Mouse (Mus musculus) NIH3T3 (cell line): ENCODE measurements at regions not wholly inside any gene's neighbourhood (a gene's known extent, or its start where the extent isn't known, plus 50 kb on each side); places are given as distances from the start of the nearest gene placed in this dataset.
A peak's percentile ranks its signal among the peaks of the same experiment; 100 is the strongest.

Experiments
- DNase-seq: peaks from one replicate; pipeline ENCODE4 v3.0.0-alpha.2; 2012; ENCODE audit warnings: low read depth

GRCm38 (mm10) chr16:86897967-86898710 is 455.8 kb upstream of the N6amt1 start:
- DNase-seq, result no peak

DNA sequence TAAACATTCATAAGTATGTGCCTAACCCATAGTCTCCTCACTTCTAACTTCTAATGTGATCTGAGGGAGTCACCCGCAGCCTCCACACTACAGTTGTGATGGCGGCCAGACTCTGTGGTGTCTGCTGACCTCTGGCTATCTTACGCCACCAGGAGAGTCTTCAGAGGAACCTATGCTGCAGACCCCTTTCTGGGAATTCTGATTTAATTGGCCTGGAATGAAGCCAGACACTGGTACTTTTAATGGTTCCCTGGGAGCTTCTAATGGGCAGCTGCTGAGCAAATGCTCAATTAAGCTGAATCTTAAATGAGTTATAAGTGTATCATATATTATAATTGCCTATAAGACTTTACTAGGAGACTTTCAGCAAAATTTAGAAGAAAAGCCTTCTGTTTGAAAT is 459.0 kb upstream of the N6amt1 start:
- DNase-seq, result no peak

- DNase-seq, result no peak
Measured at GRCm38 (mm10) chr16:86894333-86894732, 459.7 kb upstream of the N6amt1 start.

DNA sequence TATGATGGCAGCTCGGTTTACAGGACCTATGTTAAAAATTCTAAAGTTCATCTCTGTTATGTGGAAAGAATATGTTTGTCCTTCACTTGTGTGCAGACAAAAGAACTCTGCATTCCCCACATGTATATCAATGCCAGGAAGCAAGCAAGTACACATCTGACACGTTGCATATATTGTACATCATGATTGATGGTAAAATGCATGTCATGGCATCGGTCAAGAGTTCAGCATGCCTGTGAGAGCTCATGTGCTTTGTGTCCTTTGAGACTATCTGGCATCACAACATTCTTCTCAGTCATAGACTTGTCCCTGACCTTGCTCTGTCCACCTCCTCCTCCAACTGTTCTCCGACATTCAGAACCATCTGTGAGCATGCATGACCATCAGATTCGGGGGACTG is 465.6 kb upstream of the N6amt1 start:
- no peak for DNase-seq

GRCm38 (mm10) chr16:86887605-86888004 is 466.4 kb upstream of the N6amt1 start:
- DNase-seq, result peak; percentile 75

- no peak for DNase-seq
Measured at GRCm38 (mm10) chr16:86883862-86884261, 470.1 kb upstream of the N6amt1 start.

DNA sequence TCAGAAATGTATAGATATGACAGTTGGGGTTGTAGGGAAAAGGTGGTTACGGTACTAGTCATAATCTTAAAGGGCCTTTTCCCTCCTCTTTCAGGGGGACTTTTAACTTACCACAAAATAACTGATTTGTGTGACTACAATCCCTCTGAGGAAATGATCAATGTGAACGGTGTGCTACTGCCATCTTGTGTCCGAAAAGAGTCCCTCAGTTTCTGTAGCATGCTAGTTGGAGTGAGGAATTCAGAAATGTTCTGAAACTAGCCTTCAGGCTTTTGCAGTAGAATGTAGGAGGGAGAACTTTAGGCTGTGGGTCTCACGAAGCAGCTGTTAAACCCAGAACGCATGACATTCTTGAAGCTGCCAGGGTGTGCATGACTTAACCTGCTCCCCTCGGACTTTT is 471.5 kb upstream of the N6amt1 start:
- peak; percentile 94 for DNase-seq

GRCm38 (mm10) chr16:86881583-86881982 is 472.4 kb upstream of the N6amt1 start:
- DNase-seq, result peak; percentile 45

DNA sequence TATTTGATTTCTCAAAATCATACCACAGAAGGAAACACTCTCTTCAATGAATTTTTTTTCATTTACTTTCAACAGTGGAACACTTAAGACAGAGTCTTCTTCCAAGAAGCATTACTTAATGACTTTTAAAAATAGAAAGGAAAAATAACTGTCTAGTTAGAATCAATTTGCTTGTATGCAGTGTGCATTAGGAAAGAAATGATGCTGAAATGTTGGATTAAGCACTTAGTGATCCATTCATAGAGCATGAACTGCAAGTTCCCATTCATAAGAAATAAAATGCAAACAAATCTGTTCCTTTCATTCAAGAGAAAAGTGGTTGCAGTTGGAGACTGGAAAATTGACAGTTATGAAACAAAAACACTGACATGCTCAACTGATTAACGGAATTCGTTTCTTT is 493.2 kb upstream of the N6amt1 start:
- no peak for DNase-seq

GRCm38 (mm10) chr16:86855891-86856290 is 498.1 kb upstream of the N6amt1 start:
- DNase-seq, result no peak

DNA sequence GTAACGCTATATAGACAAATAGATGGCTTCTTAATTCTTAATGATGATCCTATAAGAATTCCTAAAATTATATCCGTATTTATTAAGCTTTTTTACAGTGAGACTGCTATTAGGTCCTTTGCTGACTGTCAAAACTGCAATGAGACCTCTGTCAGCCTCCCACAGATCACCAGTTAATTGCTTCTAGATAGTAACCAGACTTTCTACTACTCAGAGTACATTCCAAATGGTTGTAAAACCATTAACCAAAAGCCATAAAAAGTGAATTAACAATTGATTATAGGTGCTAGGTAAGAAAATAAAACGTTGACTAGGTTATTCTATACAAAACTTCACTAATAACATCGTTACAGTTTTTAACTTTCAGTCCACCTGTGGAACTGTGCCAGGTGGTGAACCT is 498.7 kb upstream of the N6amt1 start:
- no peak for DNase-seq

- peak; percentile 70 for DNase-seq
Measured at GRCm38 (mm10) chr16:86853398-86853797, 500.6 kb upstream of the N6amt1 start.

GRCm38 (mm10) chr16:86838457-86839337 is 515.3 kb upstream of the N6amt1 start:
- DNase-seq, result peak; percentile 94

DNA sequence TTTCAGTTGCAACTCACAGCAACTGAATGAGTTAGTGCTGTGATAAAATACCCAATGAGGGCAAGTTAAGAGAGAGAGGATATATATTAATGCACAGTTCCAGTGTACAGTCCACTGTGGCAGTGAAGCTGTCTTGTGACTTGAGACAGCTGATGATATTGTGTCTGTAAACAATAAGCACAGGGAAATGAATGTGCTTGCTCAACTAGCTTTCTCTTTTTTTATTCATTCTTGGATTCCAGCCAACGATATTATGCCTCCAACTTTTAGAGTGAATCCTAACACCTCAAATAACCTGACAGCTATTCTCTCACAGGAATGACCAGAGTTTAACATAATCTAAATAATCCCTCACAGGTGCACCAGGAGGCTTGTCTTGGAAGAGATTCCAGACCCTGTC is 526.3 kb upstream of the N6amt1 start:
- no peak for DNase-seq

DNA sequence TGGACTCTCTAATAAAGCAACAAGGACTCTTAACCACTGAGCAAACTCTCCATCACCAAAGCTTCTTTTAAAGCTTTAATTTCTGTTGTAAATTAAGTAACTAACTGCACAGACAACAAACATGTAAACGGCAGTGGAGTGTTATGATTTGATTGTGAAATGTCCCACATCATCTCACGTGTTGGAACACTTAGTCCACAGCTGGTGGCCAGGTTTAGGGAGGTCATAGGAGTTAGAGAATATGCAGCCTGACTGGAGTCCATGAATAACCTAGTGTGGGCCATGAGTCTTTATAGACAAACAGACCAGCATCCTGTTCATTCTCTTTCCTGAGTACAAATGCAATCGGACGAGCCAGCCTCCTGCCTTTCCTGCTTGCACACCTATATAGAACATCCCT is 527.3 kb upstream of the N6amt1 start:
- no peak for DNase-seq

- DNase-seq, result peak; percentile 44
Measured at GRCm38 (mm10) chr16:86823496-86823895, 530.5 kb upstream of the N6amt1 start.

DNA sequence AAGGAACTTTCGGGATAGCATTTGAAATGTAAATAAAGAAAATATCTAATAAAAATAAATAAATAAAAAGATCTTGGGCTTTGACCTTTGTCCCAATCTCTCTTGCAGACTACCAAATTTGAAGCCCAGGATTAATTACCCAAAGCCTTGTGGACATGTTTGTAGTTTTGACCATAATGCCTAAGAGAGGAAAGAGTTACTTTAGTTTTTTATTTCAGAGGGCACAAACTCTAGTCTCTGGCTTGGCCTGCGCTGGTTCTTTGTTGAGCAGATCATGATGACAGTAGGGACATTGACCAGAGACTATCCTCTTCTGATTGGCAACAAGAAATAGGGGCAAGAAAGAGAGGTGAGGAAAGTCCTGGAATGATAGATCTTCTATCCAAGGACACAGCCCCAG is 532.4 kb upstream of the N6amt1 start:
- DNase-seq, result no peak

- peak; percentile 32 for DNase-seq
Measured at GRCm38 (mm10) chr16:86818639-86819038, 535.3 kb upstream of the N6amt1 start.

DNA sequence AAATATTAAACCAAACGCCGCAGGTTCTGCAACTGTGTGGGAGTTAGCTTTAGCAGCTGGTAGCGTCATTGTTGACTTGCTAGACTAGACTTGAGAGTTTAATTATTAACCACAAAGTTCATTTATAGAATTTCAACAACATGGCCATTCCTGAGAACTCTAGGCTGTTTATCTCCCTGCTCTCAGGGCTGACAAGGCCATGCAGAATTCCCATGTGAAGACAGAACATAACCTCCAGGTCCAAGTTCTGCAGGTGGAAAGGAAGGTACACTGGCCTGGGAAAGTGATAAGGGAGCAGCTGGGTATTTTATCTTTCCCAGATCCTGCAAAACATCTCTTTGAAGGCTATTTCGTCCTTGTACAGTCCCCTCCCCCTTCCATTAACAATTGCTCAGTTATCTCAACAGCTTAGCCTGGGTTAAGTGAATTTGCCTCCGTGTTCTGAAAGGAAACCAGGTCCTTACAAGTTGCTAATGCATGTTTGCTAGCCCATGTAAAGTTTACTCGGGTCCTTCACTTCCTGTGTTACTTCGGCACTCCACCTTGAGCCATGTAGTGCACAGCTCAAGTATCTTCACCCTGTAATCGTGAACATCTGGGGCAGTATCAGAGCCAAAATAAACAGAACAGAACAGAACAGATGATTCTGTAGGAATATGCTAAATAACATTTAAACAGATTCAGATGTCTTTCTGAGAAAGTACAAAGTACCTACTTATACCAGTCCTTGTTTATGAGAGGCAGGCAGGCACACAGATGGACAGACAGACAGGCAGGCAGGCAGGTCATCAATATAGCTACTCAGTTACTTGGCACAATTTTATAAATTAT is 537.0 kb upstream of the N6amt1 start:
- peak; percentile 81 for DNase-seq

DNA sequence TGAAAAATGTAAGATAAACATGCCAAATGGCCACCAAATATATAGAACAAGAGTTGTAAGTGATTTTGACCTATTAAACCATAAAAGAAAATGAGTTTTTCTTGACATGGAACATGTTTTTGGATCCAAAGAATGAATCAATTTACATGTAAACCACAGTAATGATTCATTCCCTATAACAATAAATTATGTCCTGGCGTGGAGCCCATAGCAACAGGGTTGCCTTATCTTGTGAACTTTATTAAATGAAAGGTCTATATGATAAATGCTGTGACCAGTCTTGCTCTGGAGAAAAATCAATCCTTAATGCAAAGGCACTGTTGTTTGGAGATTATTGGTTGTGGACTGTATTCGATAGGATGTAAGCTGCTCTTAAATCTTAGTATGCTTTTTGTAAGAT is 538.0 kb upstream of the N6amt1 start:
- DNase-seq, result peak; percentile 87

GRCm38 (mm10) chr16:86812692-86813091 is 541.3 kb upstream of the N6amt1 start:
- peak; percentile 24 for DNase-seq

DNA sequence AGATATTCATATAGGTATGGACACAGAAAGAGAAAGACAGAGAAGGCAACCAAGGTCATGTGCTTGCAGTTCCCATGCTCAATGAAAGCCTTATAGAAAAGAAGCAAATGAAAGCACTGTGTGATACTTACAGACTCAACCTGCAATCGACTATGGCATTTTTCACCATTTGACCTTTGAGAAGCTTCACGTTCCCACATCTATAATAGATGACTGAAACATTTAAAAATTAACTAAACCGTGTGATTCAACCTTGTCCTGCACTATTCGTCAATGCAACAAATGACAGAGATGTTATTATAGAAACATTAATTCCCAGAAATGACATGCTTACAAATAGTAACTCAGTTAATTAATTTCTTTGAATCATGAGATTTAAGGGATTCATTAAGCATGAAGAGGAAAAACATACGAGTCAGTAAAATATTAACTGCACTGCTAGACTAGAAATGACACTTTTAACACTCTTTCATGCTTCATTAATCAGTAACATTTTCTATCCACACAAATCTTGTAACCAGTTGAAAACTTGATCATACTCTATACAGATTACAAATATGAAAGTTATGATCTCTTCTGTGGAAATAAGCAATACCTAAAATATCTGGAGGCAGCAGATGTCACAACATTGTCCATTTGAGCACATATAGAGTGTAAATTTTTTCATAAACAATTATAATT is 545.2 kb upstream of the N6amt1 start:
- no peak for DNase-seq
